Mouse (Mus musculus) neural tube, embryonic 11.5 days (tissue): ENCODE results near the gene St6galnac4. TPM values are rescaled to one million over a fixed set of nuclear protein-coding genes. Genes with fewer than 3 reads are reported as not detected.

Source experiments
- ATAC-seq: fragments of 200-750 bp; cut with Nextera tagmentation; 2 replicates; pipeline ENCODE4 v1.8.0; 2017; ENCODE audit warnings: moderate number of reproducible peaks, mild to moderate bottlenecking, moderate TSS enrichment, moderate library complexity; ENCODE audit not compliant: insufficient read depth, low FRiP score, low TSS enrichment
- DNase-seq: peaks from one replicate; pipeline ENCODE4 v3.0.0-alpha.2; 2015; ENCODE audit warnings: low spot score
- H3K27ac ChIP-seq: fragments of 300-500 bp; sonication (generic); 2 replicates; pipeline ENCODE4 v1.5.1; 2014; ENCODE audit warnings: low read depth, mild to moderate bottlenecking, low read length
- H3K27me3 ChIP-seq: fragments of 300-500 bp; sonication (generic); 2 replicates; pipeline ENCODE4 v1.6.1; 2014; ENCODE audit warnings: mild to moderate bottlenecking, low read length, mixed read lengths; ENCODE audit not compliant: control insufficient read depth, insufficient read depth
- H3K36me3 ChIP-seq: fragments of 300-500 bp; sonication (generic); 2 replicates; pipeline ENCODE4 v1.6.1; 2014; ENCODE audit warnings: mild to moderate bottlenecking, low read length, moderate library complexity, mixed read lengths; ENCODE audit not compliant: control insufficient read depth, insufficient read depth
- H3K4me1 ChIP-seq: fragments of 300-500 bp; sonication (generic); 2 replicates; pipeline ENCODE4 v1.6.1; 2014; ENCODE audit warnings: low read length, mixed read lengths; ENCODE audit not compliant: control insufficient read depth, insufficient read depth
- H3K4me2 ChIP-seq: fragments of 300-500 bp; sonication (generic); 2 replicates; pipeline ENCODE4 v1.6.1; 2014; ENCODE audit warnings: low read depth, mild to moderate bottlenecking, moderate library complexity
- H3K4me3 ChIP-seq: fragments of 300-500 bp; sonication (generic); 2 replicates; pipeline ENCODE4 v1.5.1; 2014; ENCODE audit warnings: low read depth, low read length
- H3K9ac ChIP-seq: fragments of 300-500 bp; sonication (generic); 2 replicates; pipeline ENCODE4 v1.6.1; 2014; ENCODE audit warnings: mild to moderate bottlenecking, low read length
- H3K9me3 ChIP-seq: fragments of 300-500 bp; sonication (generic); 2 replicates; pipeline ENCODE4 v1.6.1; 2016; ENCODE audit warnings: low read length; ENCODE audit not compliant: control insufficient read depth
- WGBS: fragments of 180-500 bp; shearing (Covaris S2); extraction: QIAGEN DNeasy Blood & Tissue Kit; methylation state at CpG from one replicate; pipeline ENCODE4 v1.1.7; 2014; 5-methylcytosine and 5-hydroxymethylcytosine counted together
- polyA plus RNA-seq: library from polyadenylated mRNA; unstranded; fragments of >200 nt; fragmentation: Nextera tagmentation; extraction: Ambion mirVana; gene quantifications from 2 replicates; pipeline ENCODE4 v1.2.1, GENCODE M21; 2014

The St6galnac4 gene
- 20.9 and 21.8 TPM in 2 replicates for polyA plus RNA-seq

GRCm38 (mm10) chr2:32586871-32587351, at the start of gene St6galnac4:
TSS of gene St6galnac4 (plus strand) at chr2:32587095.
- DNase-seq (peak; percentile 95), ATAC-seq (peak; percentile 67)
- Histone ChIP-seq H3K27me3 (no peaks in the 10 kb centered on the region), H3K9ac (peak within 1 kb of the TSS; percentile 61), H3K4me2 (peak within 1 kb of the TSS; percentile 55), H3K36me3 (no peaks in the 10 kb centered on the region), H3K9me3 (no peaks in the 10 kb centered on the region), H3K4me3 (peak within 1 kb of the TSS; percentile 43), H3K4me1 (peaks cover 5% of the 10 kb centered on the region; the same call in 1 of the 2 replicates), H3K27ac (0 out of 2 replicates have a peak within 1 kb of the TSS, but pooled peaks have one; percentile 6)
- under 1% methylated on average over 37 of the region's 38 CpGs for WGBS

DNA sequence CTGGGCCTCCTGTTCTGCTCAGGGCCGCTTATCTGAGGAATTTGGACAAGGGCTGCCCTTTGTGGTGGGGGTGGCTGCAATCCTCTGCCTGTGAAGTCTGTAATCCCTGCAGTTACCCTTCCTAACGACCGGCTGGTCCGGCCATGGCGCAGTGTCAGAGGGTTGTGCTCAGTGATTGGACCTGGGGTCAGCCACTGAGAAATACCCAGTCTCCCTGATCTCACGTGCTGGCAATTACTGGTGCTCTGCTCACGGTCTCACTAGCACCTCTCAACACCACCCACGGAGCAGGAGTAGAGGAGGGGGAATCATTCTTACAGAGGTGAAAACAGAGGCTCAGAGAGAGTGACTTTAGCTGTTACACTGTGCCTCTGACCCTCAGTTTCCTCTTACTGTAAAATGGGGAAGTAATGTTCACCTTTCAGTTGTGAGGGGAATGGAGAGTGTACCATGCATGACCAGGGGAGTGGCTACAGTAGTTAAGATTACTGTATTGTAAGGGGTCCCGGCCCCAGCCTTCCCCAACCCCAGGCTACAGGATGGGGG, 49.5 kb upstream of the St6galnac4 start:
- H3K9me3 ChIP-seq = no peaks in the 10 kb centered on the region
- H3K4me2 ChIP-seq = peak overlapping the region; percentile 84
- 19% methylated on average over 9 of the region's 9 CpGs for WGBS
- peaks cover 50% of the 10 kb centered on the region for H3K4me1 ChIP-seq
- H3K27ac ChIP-seq = no peak overlapping the region
- H3K36me3 ChIP-seq = no peaks in the 10 kb centered on the region
- H3K9ac ChIP-seq = peak overlapping the region; percentile 86
- ATAC-seq (no peak), DNase-seq (no peak)
- peak overlapping the region; percentile 86 for H3K4me3 ChIP-seq
- H3K27me3 ChIP-seq = no peaks in the 10 kb centered on the region

DNA sequence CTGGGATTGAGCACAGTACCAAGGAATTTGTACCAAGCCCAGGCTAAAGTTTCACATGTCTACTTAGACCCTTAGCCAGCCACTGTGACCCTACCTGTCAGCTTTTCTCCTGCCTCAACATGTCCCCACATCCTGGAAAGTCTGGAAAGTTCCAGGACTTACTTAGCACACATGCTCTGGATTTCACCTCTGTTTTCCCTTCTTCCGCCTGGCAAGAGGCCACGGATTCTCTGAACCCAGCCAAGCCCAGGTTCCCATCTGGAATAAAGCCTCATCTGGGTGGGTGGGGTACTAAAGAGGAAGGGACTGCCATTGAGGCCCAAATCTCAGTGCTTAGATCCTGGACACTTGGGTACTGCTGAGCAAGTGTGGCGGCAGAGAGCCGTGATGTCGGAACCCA, 49.0 kb upstream of the St6galnac4 start:
- ATAC-seq (no peak), DNase-seq (no peak)
- H3K9ac ChIP-seq = no peak overlapping the region
- H3K9me3 ChIP-seq = no peaks in the 10 kb centered on the region
- H3K27me3 ChIP-seq = no peaks in the 10 kb centered on the region
- H3K4me3 ChIP-seq = peak overlapping the region; percentile 86; the same call in 1 of the 2 replicates
- H3K4me2 ChIP-seq = peak overlapping the region; percentile 84
- H3K36me3 ChIP-seq = no peaks in the 10 kb centered on the region
- WGBS = 88% methylated on average over 5 of the region's 5 CpGs
- H3K4me1 ChIP-seq = peaks cover 50% of the 10 kb centered on the region
- H3K27ac ChIP-seq = no peak overlapping the region

GRCm38 (mm10) chr2:32538461-32538860, 48.4 kb upstream of the St6galnac4 start:
- Histone ChIP-seq H3K27ac (no peak overlapping the region), H3K4me3 (no peak overlapping the region), H3K36me3 (no peaks in the 10 kb centered on the region), H3K9me3 (no peaks in the 10 kb centered on the region), H3K4me1 (peaks cover 50% of the 10 kb centered on the region), H3K9ac (no peak overlapping the region), H3K27me3 (no peaks in the 10 kb centered on the region), H3K4me2 (peak overlapping the region; percentile 84)
- no peak for DNase-seq
- WGBS = 76% methylated on average over 4 of the region's 4 CpGs
- no peak for ATAC-seq

- H3K4me2 ChIP-seq = no peak overlapping the region; the same call in 1 of the 2 replicates
- WGBS = 83% methylated on average over 14 of the region's 14 CpGs
- ATAC-seq (no peak), DNase-seq (no peak)
- H3K4me3 ChIP-seq = no peak overlapping the region
- no peaks in the 10 kb centered on the region for H3K27me3 ChIP-seq
- no peak overlapping the region for H3K9ac ChIP-seq
- H3K27ac ChIP-seq = no peak overlapping the region
- no peaks in the 10 kb centered on the region for H3K36me3 ChIP-seq
- no peaks in the 10 kb centered on the region for H3K9me3 ChIP-seq
- peaks cover 41% of the 10 kb centered on the region for H3K4me1 ChIP-seq
Observed at GRCm38 (mm10) chr2:32539452-32539981, 47.4 kb upstream of the St6galnac4 start.

- H3K4me1 ChIP-seq = peaks cover 35% of the 10 kb centered on the region
- 97% methylated on average over 2 of the region's 2 CpGs for WGBS
Observed at GRCm38 (mm10) chr2:32541333-32541908, 45.5 kb upstream of the St6galnac4 start.

GRCm38 (mm10) chr2:32541986-32542573, 44.8 kb upstream of the St6galnac4 start:
- WGBS = 92% methylated on average over 4 of the region's 4 CpGs

More at GRCm38 (mm10) chr2:32541333-32541908, 45.5 kb upstream of the St6galnac4 start:
- no peak overlapping the region for H3K9ac ChIP-seq
- no peaks in the 10 kb centered on the region for H3K9me3 ChIP-seq
- no peak for DNase-seq
- no peak for ATAC-seq
- no peaks in the 10 kb centered on the region for H3K36me3 ChIP-seq
- no peaks in the 10 kb centered on the region for H3K27me3 ChIP-seq
- H3K4me3 ChIP-seq = no peak overlapping the region
- H3K27ac ChIP-seq = no peak overlapping the region
- H3K4me2 ChIP-seq = no peak overlapping the region

DNA sequence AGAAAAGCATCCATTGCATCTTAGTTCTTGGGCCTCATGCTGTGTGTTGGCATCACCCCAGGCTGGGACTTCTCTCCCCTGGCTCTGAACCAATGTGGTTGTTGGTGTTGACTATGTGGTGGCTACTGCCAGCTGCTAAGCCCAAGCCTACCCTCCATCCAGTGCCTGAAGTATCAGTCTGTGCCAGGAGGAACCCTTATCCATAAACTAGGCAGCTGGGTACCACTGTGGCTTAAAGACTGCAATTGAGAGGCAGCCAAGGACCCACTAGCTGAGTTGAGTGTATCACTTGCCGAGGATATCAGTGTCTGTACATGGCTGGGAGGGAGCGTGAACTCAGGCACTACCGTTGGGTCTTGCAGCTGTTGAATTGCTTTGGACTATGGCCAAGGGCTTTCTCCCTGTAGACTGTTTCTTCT, 43.9 kb upstream of the St6galnac4 start:
- Histone ChIP-seq H3K27me3 (no peaks in the 10 kb centered on the region), H3K36me3 (no peaks in the 10 kb centered on the region; the same call in 1 of the 2 replicates), H3K9me3 (no peaks in the 10 kb centered on the region), H3K4me2 (no peak overlapping the region), H3K9ac (no peak overlapping the region), H3K27ac (no peak overlapping the region), H3K4me3 (no peak overlapping the region), H3K4me1 (peaks cover 19% of the 10 kb centered on the region)
- no peak for ATAC-seq
- DNase-seq = no peak
- 91% methylated on average over 3 of the region's 3 CpGs for WGBS

More at GRCm38 (mm10) chr2:32541986-32542573, 44.8 kb upstream of the St6galnac4 start:
- Histone ChIP-seq H3K4me1 (peaks cover 28% of the 10 kb centered on the region), H3K4me3 (no peak overlapping the region), H3K27ac (no peak overlapping the region), H3K36me3 (no peaks in the 10 kb centered on the region), H3K9ac (no peak overlapping the region), H3K27me3 (no peaks in the 10 kb centered on the region), H3K4me2 (no peak overlapping the region), H3K9me3 (no peaks in the 10 kb centered on the region)
- DNase-seq = no peak
- no peak for ATAC-seq
